Mouse (Mus musculus) ES-E14 (cell line): ENCODE results near the gene Tln1.

ENCODE experiments used
- CHD2 ChIP-seq: IDR thresholded peaks from 2 replicates; pipeline ENCODE4 v1.6.1; 2014; ENCODE audit warnings: mild to moderate bottlenecking, low read depth, low read length, inconsistent platforms
- HCFC1 ChIP-seq: IDR thresholded peaks from 2 replicates; pipeline ENCODE4 v1.6.1; 2012; ENCODE audit warnings: low read length, inconsistent platforms, borderline replicate concordance; ENCODE audit not compliant: insufficient read depth
- MAFK ChIP-seq: IDR thresholded peaks from 2 replicates; pipeline ENCODE4 v1.6.1; 2014; ENCODE audit warnings: mild to moderate bottlenecking, low read depth, low read length, inconsistent platforms; ENCODE audit not compliant: insufficient read depth
- ZNF384 ChIP-seq: IDR thresholded peaks from 2 replicates; pipeline ENCODE4 v1.6.1; 2012; ENCODE audit warnings: low read depth, low read length, inconsistent platforms

GRCm38 (mm10) chr4:43563601-43563875 lies 1.0 kb upstream of the Tln1 start:
- no peak for TF ChIP-seq MAFK
- no peak for TF ChIP-seq HCFC1
- TF ChIP-seq CHD2, result no peak
- no peak for TF ChIP-seq ZNF384
